In genomic region chr1:180390321-180390731, GRCm38 (mm10) we compare ENCODE assay signal across 8 mouse cellular contexts.
DNase-seq lines count a peak whose midpoint lies in the region; ATAC-seq lines count a peak whose summit lies in the region.

No protein-coding gene starts in this region.

- DNase-seq in adrenal gland, adult (ENCODE audit: inconsistent age in 2 of 2, low spot score in 1 of 2) = peak; percentile 70 to 83
- DNase-seq in adrenal gland, postnatal 4 days (ENCODE audit: low spot score in 2 of 2) = no peak
- peak; percentile 47 for DNase-seq in gastrocnemius, postnatal 14 days
- peak; percentile 46 for DNase-seq in lung, postnatal 10 days
- DNase-seq in thymus, postnatal 25 days = peak; percentile 71
- no peak for DNase-seq in layer of hippocampus, adult 8-10 months (ENCODE audit: low spot score in 2 of 2)
- no peak for DNase-seq in frontal cortex, postnatal 36 days (ENCODE audit: low spot score in 2 of 2)

- intact Hi-C loops in gastrocnemius, postnatal 14 days (cut with DNase I; ENCODE audit: low total_unique reads) = no loop called here

- peak; percentile 56 for ATAC-seq in CD4-positive, CD25-positive, alpha-beta regulatory T cell, adult 4 months

Comparison
In these comparisons a context has a peak if more than half of its experiments do, and no peak if none do; other contexts are left out.
1. DNase-seq: peak in adrenal gland, adult (2 of 2), gastrocnemius, postnatal 14 days (single experiment), lung, postnatal 10 days (single experiment) and thymus, postnatal 25 days (single experiment); none in adrenal gland, postnatal 4 days (0 of 2), layer of hippocampus, adult 8-10 months (0 of 2) and frontal cortex, postnatal 36 days (0 of 2).